Mouse (Mus musculus) bone marrow macrophage, adult 2 months (primary cell): ENCODE measurements at regions not wholly inside any gene's neighbourhood (a gene's known extent, or its start where the extent isn't known, plus 50 kb on each side); places are given as distances from the start of the nearest gene placed in this dataset.

Experiments used
- H3K27ac ChIP-seq: 2 replicates; pipeline ENCODE4 v1.5.1; 2012; ENCODE audit warnings: low read depth, low read length; ENCODE audit not compliant: insufficient read depth
- H3K4me1 ChIP-seq: 2 replicates; pipeline ENCODE4 v1.6.1; 2012; ENCODE audit warnings: low read length; ENCODE audit not compliant: control insufficient read depth, insufficient read depth
- H3K4me3 ChIP-seq: 2 replicates; pipeline ENCODE4 v1.5.1; 2012; ENCODE audit warnings: mild to moderate bottlenecking, low read length, moderate library complexity; ENCODE audit not compliant: insufficient read depth
- CTCF ChIP-seq: IDR thresholded peaks from 2 replicates; pipeline ENCODE4 v1.5.1; 2012; ENCODE audit warnings: low read depth, mild to moderate bottlenecking, low read length, moderate library complexity
- POLR2A ChIP-seq: IDR thresholded peaks from 2 replicates; pipeline ENCODE4 v1.6.1; 2012; ENCODE audit warnings: mild to moderate bottlenecking, low read depth, low read length, borderline replicate concordance

- no peak overlapping the region for H3K4me3 ChIP-seq
- H3K4me1 ChIP-seq: no peaks in the 10 kb centered on the region
- H3K27ac ChIP-seq: no peak overlapping the region
- TF ChIP-seq POLR2A: no peak
- TF ChIP-seq CTCF: no peak
These were observed 84.5 kb upstream of the Stxbp6 start for GRCm38 (mm10) chr12:45158986-45159385.

- TF ChIP-seq CTCF (no peak), POLR2A (no peak)
- Histone ChIP-seq H3K4me1 (no peaks in the 10 kb centered on the region), H3K27ac (no peak overlapping the region), H3K4me3 (no peak overlapping the region)
These were observed 63.0 kb upstream of the Stxbp6 start for GRCm38 (mm10) chr12:45137438-45138018.

- Histone ChIP-seq H3K27ac (no peak overlapping the region), H3K4me3 (no peak overlapping the region), H3K4me1 (no peaks in the 10 kb centered on the region)
- TF ChIP-seq POLR2A (no peak), CTCF (no peak)
These were observed 58.9 kb upstream of the Stxbp6 start for GRCm38 (mm10) chr12:45133415-45133814.

GRCm38 (mm10) chr12:45131139-45131538 is 56.6 kb upstream of the Stxbp6 start:
- TF ChIP-seq POLR2A: no peak
- no peak for TF ChIP-seq CTCF
- Histone ChIP-seq H3K27ac (no peak overlapping the region), H3K4me1 (no peaks in the 10 kb centered on the region), H3K4me3 (no peak overlapping the region)

- Histone ChIP-seq H3K27ac (no peak overlapping the region), H3K4me1 (no peaks in the 10 kb centered on the region), H3K4me3 (no peak overlapping the region)
- TF ChIP-seq POLR2A (no peak), CTCF (no peak)
These were observed 51.4 kb upstream of the Stxbp6 start for GRCm38 (mm10) chr12:45125866-45126265.
